Mouse (Mus musculus) myocyte (in vitro differentiated cells): ENCODE results near the gene Eogt. TPM values are rescaled to one million over a fixed set of nuclear protein-coding genes. Genes with fewer than 3 reads are reported as not detected.

Source experiments
- H3K27me3 ChIP-seq: one replicate; pipeline ENCODE4 v1.6.1; 2011; ENCODE audit not compliant: control insufficient read depth, insufficient read depth, insufficient read length
- H3K36me3 ChIP-seq: one replicate; pipeline ENCODE4 v1.6.1; 2011; ENCODE audit not compliant: control insufficient read depth, insufficient read depth
- H3K4me2 ChIP-seq: one replicate; pipeline ENCODE4 v1.6.1; 2011; ENCODE audit warnings: low read depth, control low read depth
- H3K4me3 ChIP-seq: one replicate; pipeline ENCODE4 v1.5.1; 2011; ENCODE audit warnings: mild to moderate bottlenecking, control low read depth, moderate library complexity
- H3K79me2 ChIP-seq: one replicate; pipeline ENCODE4 v1.6.1; 2011; ENCODE audit not compliant: control insufficient read depth, insufficient read depth
- H3ac ChIP-seq: one replicate; pipeline ENCODE4 v1.6.1; 2011; ENCODE audit not compliant: control insufficient read depth, insufficient read length
- CEBPB ChIP-seq: IDR thresholded peaks from 2 replicates; pipeline ENCODE4 v1.6.1; 2011; ENCODE audit warnings: mild to moderate bottlenecking, moderate library complexity; ENCODE audit not compliant: poor library complexity, insufficient read depth, severe bottlenecking
- E2F4 ChIP-seq: IDR thresholded peaks from one replicate; pipeline ENCODE4 v1.6.1; 2011; ENCODE audit warnings: mild to moderate bottlenecking, control low read depth, moderate library complexity; ENCODE audit not compliant: insufficient read depth
- MAX ChIP-seq: IDR thresholded peaks from one replicate; pipeline ENCODE4 v1.6.1; 2011; ENCODE audit warnings: low read depth, mild to moderate bottlenecking, control low read depth
- MYOD1 ChIP-seq, 3 experiments: IDR thresholded peaks; one replicate each; pipeline ENCODE4 v1.6.1; 2011; ENCODE audit warnings: control low read depth in 2 of 3, low read depth in 2 of 3, mild to moderate bottlenecking in 2 of 3, moderate library complexity in 1 of 3; ENCODE audit not compliant: insufficient read length in 2 of 3, control insufficient read depth in 1 of 3
- MYOG ChIP-seq, 3 experiments: IDR thresholded peaks; one replicate each; pipeline ENCODE4 v1.6.1; 2011; ENCODE audit warnings: control low read depth in 2 of 3, low read depth in 2 of 3, mild to moderate bottlenecking in 2 of 3; ENCODE audit not compliant: insufficient read length in 2 of 3, control insufficient read depth in 1 of 3, insufficient read depth in 1 of 3
- POLR2A ChIP-seq: IDR thresholded peaks from one replicate; pipeline ENCODE4 v1.6.1; 2011; ENCODE audit warnings: low read depth, mild to moderate bottlenecking, control low read depth, moderate library complexity; ENCODE audit not compliant: insufficient read length
- POLR2AphosphoS2 ChIP-seq: IDR thresholded peaks from one replicate; pipeline ENCODE4 v1.6.1; 2011; ENCODE audit warnings: low read depth, control low read depth; ENCODE audit not compliant: insufficient read length
- REST ChIP-seq: IDR thresholded peaks from one replicate; pipeline ENCODE4 v1.6.1; 2011; ENCODE audit warnings: mild to moderate bottlenecking, control low read depth, moderate library complexity; ENCODE audit not compliant: insufficient read depth, insufficient read length
- SRF ChIP-seq: IDR thresholded peaks from one replicate; pipeline ENCODE4 v1.6.1; 2011; ENCODE audit warnings: low read depth; ENCODE audit not compliant: control insufficient read depth, insufficient read length
- TCF12 ChIP-seq: IDR thresholded peaks from one replicate; pipeline ENCODE4 v1.6.1; 2011; ENCODE audit warnings: mild to moderate bottlenecking, control low read depth; ENCODE audit not compliant: poor library complexity, insufficient read depth, severe bottlenecking
- TCF3 ChIP-seq: IDR thresholded peaks from one replicate; pipeline ENCODE4 v1.6.1; 2011; ENCODE audit warnings: low read depth, control low read depth; ENCODE audit not compliant: insufficient read length
- USF1 ChIP-seq: IDR thresholded peaks from one replicate; pipeline ENCODE4 v1.6.1; 2011; ENCODE audit warnings: low read depth, mild to moderate bottlenecking, control low read depth, moderate library complexity
- polyA plus RNA-seq: library from polyadenylated mRNA; unstranded; fragments of >200 nt; fragmentation: generic; extraction: Trizol; gene quantifications from one replicate; pipeline ENCODE4 v1.2.1, GENCODE M21; 2012; ENCODE audit warnings: missing spikeins

Gene Eogt
- polyA plus RNA-seq, 1 experiment: 4.4 TPM

- H3ac ChIP-seq: no peak overlapping the region
- H3K36me3 ChIP-seq: peaks cover 15% of the 10 kb centered on the region
- no peak for TF ChIP-seq TCF3
- no peak for TF ChIP-seq TCF12
- no peak for TF ChIP-seq POLR2AphosphoS2
- no peak for TF ChIP-seq MAX
- no peak for TF ChIP-seq E2F4
- TF ChIP-seq REST: no peak
- no peak for TF ChIP-seq MYOD1 (IDR thresholded peaks at IDR 0.05; ENCODE audit: control insufficient read depth in 1 of 3, insufficient read length in 2 of 3, low read depth in 2 of 3)
- TF ChIP-seq POLR2A: no peak
- no peak for TF ChIP-seq MYOG (IDR thresholded peaks at IDR 0.05; ENCODE audit: control insufficient read depth in 1 of 3, insufficient read depth in 1 of 3, insufficient read length in 2 of 3, low read depth in 2 of 3)
- no peak for TF ChIP-seq SRF
- TF ChIP-seq CEBPB: no peak
- TF ChIP-seq USF1: no peak
- H3K4me2 ChIP-seq: no peak overlapping the region
- H3K4me3 ChIP-seq: no peak overlapping the region
- no peaks in the 10 kb centered on the region for H3K79me2 ChIP-seq
- H3K27me3 ChIP-seq: no peaks in the 10 kb centered on the region
Measured at GRCm38 (mm10) chr6:97124336-97125010, 24.5 kb downstream of the Eogt start.

DNA sequence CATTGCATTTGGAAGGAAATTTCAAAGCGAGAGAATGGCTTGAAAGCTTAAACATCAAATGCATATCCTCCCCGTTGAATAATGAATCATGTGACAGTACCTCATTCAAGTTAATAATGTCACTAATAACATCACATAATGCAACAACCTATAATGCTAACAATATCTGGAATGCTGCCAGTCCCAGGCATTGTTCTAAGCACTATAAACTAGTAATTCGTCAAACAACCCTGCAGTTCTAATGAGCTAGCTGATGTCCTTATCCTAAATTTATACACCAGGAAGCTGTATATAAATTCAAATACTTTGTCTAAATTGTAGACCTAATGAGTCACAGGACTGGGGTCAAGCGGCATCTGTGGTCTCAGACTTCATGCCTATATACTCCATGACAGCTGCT is 28.1 kb downstream of the Eogt start:
- TF ChIP-seq POLR2A: no peak
- Histone ChIP-seq H3K36me3 (peaks cover 17% of the 10 kb centered on the region), H3K4me3 (no peak overlapping the region), H3K4me2 (no peak overlapping the region), H3K27me3 (no peaks in the 10 kb centered on the region), H3K79me2 (no peaks in the 10 kb centered on the region), H3ac (no peak overlapping the region)

GRCm38 (mm10) chr6:97118327-97118726 is 30.7 kb downstream of the Eogt start:
- Histone ChIP-seq H3K79me2 (no peaks in the 10 kb centered on the region), H3ac (no peak overlapping the region), H3K27me3 (no peaks in the 10 kb centered on the region), H3K36me3 (peaks cover 23% of the 10 kb centered on the region), H3K4me2 (no peak overlapping the region), H3K4me3 (no peak overlapping the region)
- TF ChIP-seq MAX (no peak), POLR2AphosphoS2 (no peak), SRF (no peak), REST (no peak), POLR2A (no peak), CEBPB (no peak), MYOG (IDR thresholded peaks at IDR 0.05; ENCODE audit: control insufficient read depth in 1 of 3, insufficient read depth in 1 of 3, insufficient read length in 2 of 3, low read depth in 2 of 3) (no peak), MYOD1 (IDR thresholded peaks at IDR 0.05; ENCODE audit: control insufficient read depth in 1 of 3, insufficient read length in 2 of 3, low read depth in 2 of 3) (no peak), USF1 (no peak), E2F4 (no peak), TCF3 (no peak), TCF12 (no peak)

- Histone ChIP-seq H3K79me2 (no peaks in the 10 kb centered on the region), H3ac (no peak overlapping the region), H3K4me3 (no peak overlapping the region), H3K36me3 (peaks cover 23% of the 10 kb centered on the region), H3K4me2 (no peak overlapping the region), H3K27me3 (no peaks in the 10 kb centered on the region)
- TF ChIP-seq CEBPB: no peak
- TF ChIP-seq TCF3: no peak
- TF ChIP-seq TCF12: no peak
- no peak for TF ChIP-seq USF1
- no peak for TF ChIP-seq MYOD1 (IDR thresholded peaks at IDR 0.05; ENCODE audit: control insufficient read depth in 1 of 3, insufficient read length in 2 of 3, low read depth in 2 of 3)
- TF ChIP-seq MAX: no peak
- TF ChIP-seq E2F4: no peak
- no peak for TF ChIP-seq POLR2AphosphoS2
- no peak for TF ChIP-seq POLR2A
- TF ChIP-seq SRF: no peak
- no peak for TF ChIP-seq REST
- no peak for TF ChIP-seq MYOG (IDR thresholded peaks at IDR 0.05; ENCODE audit: control insufficient read depth in 1 of 3, insufficient read depth in 1 of 3, insufficient read length in 2 of 3, low read depth in 2 of 3)
Measured at GRCm38 (mm10) chr6:97116896-97117295, 32.1 kb downstream of the Eogt start.

- peaks cover 18% of the 10 kb centered on the region for H3K36me3 ChIP-seq
- TF ChIP-seq REST (no peak), SRF (no peak), CEBPB (no peak)
Measured at GRCm38 (mm10) chr6:97114821-97115220, 34.2 kb downstream of the Eogt start.

More at GRCm38 (mm10) chr6:97114821-97115220, 34.2 kb downstream of the Eogt start:
- Histone ChIP-seq H3K79me2 (no peaks in the 10 kb centered on the region), H3ac (no peak overlapping the region), H3K27me3 (no peaks in the 10 kb centered on the region), H3K4me2 (no peak overlapping the region), H3K4me3 (no peak overlapping the region)
